ENCODE assay signal across 9 mouse cellular contexts in the genomic region with DNA sequence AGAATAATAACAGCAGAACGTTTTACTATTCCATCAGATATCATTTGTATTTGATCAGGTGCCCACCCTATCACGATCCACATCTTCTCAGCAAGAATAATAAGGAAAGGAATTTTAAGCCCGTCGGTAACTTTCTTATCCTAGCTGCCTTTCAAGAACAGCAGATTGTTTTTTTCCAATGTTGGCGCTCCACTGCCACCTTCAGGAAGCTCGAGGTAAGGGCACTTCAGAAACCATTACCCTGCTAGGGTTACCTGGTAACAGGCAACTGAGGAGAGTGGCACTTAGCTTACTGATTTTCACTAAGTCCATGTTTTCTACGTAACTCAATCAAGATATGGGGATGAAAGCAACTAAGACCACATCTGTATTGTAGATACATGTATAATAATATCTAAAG.
DNase-seq lines count a peak whose midpoint lies in the region; ATAC-seq lines count a peak whose summit lies in the region.
"Had no signal": no experiment of that assay in that cellular context is flagged by ENCODE, and none has a peak within 500 bp of the region (broad histone marks: within the 10 kb centered on the region; RNA-seq: fewer than 3 reads in every experiment).

No protein-coding gene starts in this region.

- 30% methylated on average over 7 of the region's 7 CpGs for WGBS in forebrain, embryonic 11.5 days
- WGBS in forebrain, embryonic 12.5 days = 30% methylated on average over 7 of the region's 7 CpGs
- 31% methylated on average over 7 of the region's 7 CpGs for WGBS in midbrain, embryonic 14.5 days
- WGBS in midbrain, embryonic 15.5 days = 23% methylated on average over 7 of the region's 7 CpGs

- H3K4me3 ChIP-seq in forebrain, embryonic 11.5 days (ENCODE audit: low read depth, low read length) = no peak overlapping the region
- no peak overlapping the region for H3K4me3 ChIP-seq in forebrain, embryonic 12.5 days (replicated peaks)
- H3K4me3 ChIP-seq in midbrain, embryonic 14.5 days (replicated peaks; ENCODE audit: low read depth, low read length) = no peak overlapping the region
- H3K4me3 ChIP-seq in midbrain, embryonic 15.5 days = no peak overlapping the region
- H3K4me3 ChIP-seq: limb, embryonic 12.5 days had no signal

- no peaks in the 10 kb centered on the region for H3K36me3 ChIP-seq in forebrain, embryonic 11.5 days (ENCODE audit: control insufficient read depth, insufficient read depth, low read length)
- no peaks in the 10 kb centered on the region for H3K36me3 ChIP-seq in forebrain, embryonic 12.5 days (replicated peaks)
- no peaks in the 10 kb centered on the region for H3K36me3 ChIP-seq in midbrain, embryonic 14.5 days (ENCODE audit: control insufficient read depth, insufficient read depth, low read length)
- H3K36me3 ChIP-seq in midbrain, embryonic 15.5 days (replicated peaks) = no peaks in the 10 kb centered on the region
- H3K36me3 ChIP-seq: limb, embryonic 12.5 days had no signal

- peak; percentile 61 for DNase-seq in forebrain, embryonic 11.5 days (ENCODE audit: low spot score)
- peak; percentile 67 for DNase-seq in midbrain, embryonic 14.5 days
- peak; percentile 60 for DNase-seq in embryo, embryonic 10 days (ENCODE audit: low spot score)
- peak; percentile 58 for DNase-seq in kidney, postnatal 10 days
- DNase-seq in natural killer cell, adult 2 months (ENCODE audit: low spot score in 2 of 2) = no peak
- no peak for DNase-seq in testis, postnatal 10 days (ENCODE audit: low spot score)

- 0 out of 2 replicates have a peak, but pooled peaks have one; percentile 19 for ATAC-seq in forebrain, embryonic 11.5 days (replicated peaks; ENCODE audit: low FRiP score)
- ATAC-seq in forebrain, embryonic 12.5 days (ENCODE audit: low FRiP score) = no peak
- 0 out of 2 replicates have a peak, but pooled peaks have one; percentile 19 for ATAC-seq in midbrain, embryonic 14.5 days (ENCODE audit: low FRiP score, low TSS enrichment)
- ATAC-seq in midbrain, embryonic 15.5 days (replicated peaks) = no peak

- H3K27me3 ChIP-seq in forebrain, embryonic 11.5 days (ENCODE audit: control insufficient read depth, insufficient read depth, low read length) = no peaks in the 10 kb centered on the region
- no peaks in the 10 kb centered on the region for H3K27me3 ChIP-seq in forebrain, embryonic 12.5 days
- H3K27me3 ChIP-seq in midbrain, embryonic 14.5 days (ENCODE audit: control insufficient read depth, insufficient read depth, low read length) = no peaks in the 10 kb centered on the region
- H3K27me3 ChIP-seq in midbrain, embryonic 15.5 days (replicated peaks) = no peaks in the 10 kb centered on the region
- H3K27me3 ChIP-seq: limb, embryonic 12.5 days had no signal

- no peak overlapping the region for H3K9ac ChIP-seq in forebrain, embryonic 11.5 days (ENCODE audit: low read length)
- no peak overlapping the region for H3K9ac ChIP-seq in forebrain, embryonic 12.5 days
- no peak overlapping the region for H3K9ac ChIP-seq in midbrain, embryonic 14.5 days (replicated peaks; ENCODE audit: low read length)
- H3K9ac ChIP-seq in midbrain, embryonic 15.5 days = no peak overlapping the region
- H3K9ac ChIP-seq: limb, embryonic 12.5 days had no signal

- no peak overlapping the region for H3K27ac ChIP-seq in forebrain, embryonic 11.5 days (ENCODE audit: low read depth, low read length)
- H3K27ac ChIP-seq in forebrain, embryonic 12.5 days = no peak overlapping the region
- H3K27ac ChIP-seq in midbrain, embryonic 14.5 days (replicated peaks; ENCODE audit: low read depth, low read length) = no peak overlapping the region
- H3K27ac ChIP-seq in midbrain, embryonic 15.5 days = no peak overlapping the region
- H3K27ac ChIP-seq: limb, embryonic 12.5 days had no signal

- no peaks in the 10 kb centered on the region for H3K9me3 ChIP-seq in forebrain, embryonic 11.5 days (ENCODE audit: control insufficient read depth, low read length)
- H3K9me3 ChIP-seq in forebrain, embryonic 12.5 days = no peaks in the 10 kb centered on the region
- H3K9me3 ChIP-seq in midbrain, embryonic 14.5 days (ENCODE audit: control insufficient read depth, low read length) = no peaks in the 10 kb centered on the region
- no peaks in the 10 kb centered on the region for H3K9me3 ChIP-seq in midbrain, embryonic 15.5 days
- H3K9me3 ChIP-seq: limb, embryonic 12.5 days had no signal

- H3K4me1 ChIP-seq in forebrain, embryonic 11.5 days (replicated peaks; ENCODE audit: control insufficient read depth, insufficient read depth, low read length) = no peaks in the 10 kb centered on the region
- no peaks in the 10 kb centered on the region for H3K4me1 ChIP-seq in forebrain, embryonic 12.5 days
- H3K4me1 ChIP-seq in midbrain, embryonic 14.5 days (ENCODE audit: control insufficient read depth, insufficient read depth, low read length) = no peaks in the 10 kb centered on the region
- no peaks in the 10 kb centered on the region for H3K4me1 ChIP-seq in midbrain, embryonic 15.5 days

- H3K4me2 ChIP-seq in forebrain, embryonic 11.5 days (ENCODE audit: low read depth, low read length, severe bottlenecking) = no peak overlapping the region
- no peak overlapping the region for H3K4me2 ChIP-seq in forebrain, embryonic 12.5 days
- H3K4me2 ChIP-seq in midbrain, embryonic 14.5 days (ENCODE audit: low read length) = no peak overlapping the region
- no peak overlapping the region for H3K4me2 ChIP-seq in midbrain, embryonic 15.5 days
- H3K4me2 ChIP-seq: limb, embryonic 12.5 days had no signal

Comparison
In these comparisons a context has a peak if more than half of its experiments do, and no peak if none do; other contexts are left out.
1. ATAC-seq: peak in forebrain, embryonic 11.5 days (single experiment) and midbrain, embryonic 14.5 days (single experiment); none in forebrain, embryonic 12.5 days (single experiment) and midbrain, embryonic 15.5 days (single experiment).
2. DNase-seq: peak in forebrain, embryonic 11.5 days (single experiment), midbrain, embryonic 14.5 days (single experiment), embryo, embryonic 10 days (single experiment) and kidney, postnatal 10 days (single experiment); none in natural killer cell, adult 2 months (0 of 2) and testis, postnatal 10 days (single experiment).